Mouse (Mus musculus) liver, adult 2 months (tissue): ENCODE results near the gene Dpp6. TPM values are rescaled to one million over a fixed set of nuclear protein-coding genes. Genes with fewer than 3 reads are reported as not detected.

ENCODE experiments used
- DNase-seq: peaks from one replicate; pipeline ENCODE4 v3.0.0-alpha.2; 2011; ENCODE audit warnings: low read depth, low spot score; ENCODE audit errors: extremely low read depth
- H3K27ac ChIP-seq: fragments of 200-500 bp; replicated peaks from 2 replicates; pipeline ENCODE4 v1.5.1; 2012; ENCODE audit warnings: low read depth, mild to moderate bottlenecking, control low read depth, inconsistent platforms, low read length; ENCODE audit not compliant: insufficient read depth
- H3K27me3 ChIP-seq: fragments of 200-500 bp; 2 replicates; pipeline ENCODE4 v1.6.1; 2012; ENCODE audit warnings: mild to moderate bottlenecking, moderate library complexity, low read length, inconsistent platforms; ENCODE audit not compliant: control insufficient read depth, insufficient read depth
- H3K36me3 ChIP-seq: fragments of 200-500 bp; 2 replicates; pipeline ENCODE4 v1.6.1; 2012; ENCODE audit warnings: low read length, inconsistent platforms; ENCODE audit not compliant: control insufficient read depth, insufficient read depth
- H3K4me1 ChIP-seq: fragments of 200-500 bp; 2 replicates; pipeline ENCODE4 v1.6.1; 2011; ENCODE audit warnings: low read length; ENCODE audit not compliant: control insufficient read depth, insufficient read depth
- H3K4me3 ChIP-seq: fragments of 200-500 bp; 2 replicates; pipeline ENCODE4 v1.5.1; 2011; ENCODE audit warnings: low read depth, mild to moderate bottlenecking, control low read depth, low read length, moderate library complexity; ENCODE audit not compliant: insufficient read depth
- H3K79me2 ChIP-seq: fragments of 200-500 bp; 2 replicates; pipeline ENCODE4 v1.6.1; 2012; ENCODE audit warnings: inconsistent platforms, mild to moderate bottlenecking, low read length, moderate library complexity; ENCODE audit not compliant: control insufficient read depth, insufficient read depth
- H3K9ac ChIP-seq: fragments of 200-500 bp; 2 replicates; pipeline ENCODE4 v1.6.1; 2012; ENCODE audit warnings: low read depth, mild to moderate bottlenecking, control low read depth, inconsistent platforms, low read length
- CTCF ChIP-seq: fragments of 200-500 bp; IDR thresholded peaks from 2 replicates; pipeline ENCODE4 v1.5.1; 2011; ENCODE audit warnings: low read depth, low read length, control low read depth
- POLR2A ChIP-seq: fragments of 200-500 bp; IDR thresholded peaks from 2 replicates; pipeline ENCODE4 v1.6.1; 2011; ENCODE audit warnings: low read length, control low read depth; ENCODE audit not compliant: insufficient read depth; ENCODE audit errors: extremely low read depth
- WGBS: fragments of 180-500 bp; shearing (Covaris S2); methylation state at CpG from one replicate; pipeline ENCODE4 v1.1.7; 2018; 5-methylcytosine and 5-hydroxymethylcytosine counted together
- polyA plus RNA-seq: library from polyadenylated mRNA; depleted of rRNA; stranded (reverse); fragments of >200 nt; gene quantifications from 2 replicates; pipeline ENCODE4 v1.2.3, GENCODE M21; 2012
- total RNA-seq: library from RNA; depleted of rRNA; stranded (reverse); fragments of >200 nt; gene quantifications from 2 replicates; pipeline ENCODE4 v1.2.3, GENCODE M21; 2014

Gene Dpp6
- total and polyA plus RNA-seq, 2 experiments: not detected

- Histone ChIP-seq H3K4me1 (no peaks in the 10 kb centered on the region), H3K9ac (no peak overlapping the region), H3K79me2 (no peaks in the 10 kb centered on the region), H3K27ac (no peak overlapping the region), H3K4me3 (no peak overlapping the region), H3K36me3 (no peaks in the 10 kb centered on the region), H3K27me3 (no peaks in the 10 kb centered on the region)
- no peak for TF ChIP-seq CTCF
- no peak for TF ChIP-seq POLR2A
- no peak for DNase-seq
- WGBS: 76% methylated on average over 7 of the region's 7 CpGs
These were observed 90.1 kb downstream of the Dpp6 start for GRCm38 (mm10) chr5:26907151-26907550.

- no peaks in the 10 kb centered on the region for H3K36me3 ChIP-seq
- H3K27me3 ChIP-seq: no peaks in the 10 kb centered on the region
- H3K79me2 ChIP-seq: no peaks in the 10 kb centered on the region
- DNase-seq: no peak
- 53% methylated on average over 4 of the region's 4 CpGs for WGBS
- H3K4me1 ChIP-seq: no peaks in the 10 kb centered on the region
- TF ChIP-seq POLR2A: no peak
- TF ChIP-seq CTCF: no peak
- H3K27ac ChIP-seq: no peak overlapping the region
- H3K9ac ChIP-seq: no peak overlapping the region
- H3K4me3 ChIP-seq: no peak overlapping the region
These were observed 91.6 kb downstream of the Dpp6 start for GRCm38 (mm10) chr5:26908612-26909011.

- Histone ChIP-seq H3K4me3 (no peak overlapping the region), H3K27me3 (no peaks in the 10 kb centered on the region), H3K4me1 (no peaks in the 10 kb centered on the region), H3K9ac (no peak overlapping the region), H3K27ac (no peak overlapping the region), H3K79me2 (no peaks in the 10 kb centered on the region), H3K36me3 (no peaks in the 10 kb centered on the region)
- DNase-seq: no peak
- no peak for TF ChIP-seq CTCF
- no peak for TF ChIP-seq POLR2A
These were observed 93.3 kb downstream of the Dpp6 start for GRCm38 (mm10) chr5:26910353-26910752.

- Histone ChIP-seq H3K36me3 (no peaks in the 10 kb centered on the region), H3K27ac (no peak overlapping the region), H3K79me2 (no peaks in the 10 kb centered on the region), H3K4me3 (no peak overlapping the region), H3K27me3 (no peaks in the 10 kb centered on the region), H3K9ac (no peak overlapping the region), H3K4me1 (no peaks in the 10 kb centered on the region)
- DNase-seq: no peak
- no peak for TF ChIP-seq CTCF
- no peak for TF ChIP-seq POLR2A
- 68% methylated on average over 3 of the region's 3 CpGs for WGBS
These were observed 95.0 kb downstream of the Dpp6 start for GRCm38 (mm10) chr5:26911965-26912364.

GRCm38 (mm10) chr5:26918763-26919162 lies 101.8 kb downstream of the Dpp6 start:
- TF ChIP-seq CTCF (no peak), POLR2A (no peak)
- Histone ChIP-seq H3K4me1 (no peaks in the 10 kb centered on the region), H3K9ac (no peak overlapping the region), H3K36me3 (no peaks in the 10 kb centered on the region), H3K79me2 (no peaks in the 10 kb centered on the region), H3K27ac (no peak overlapping the region), H3K4me3 (no peak overlapping the region), H3K27me3 (no peaks in the 10 kb centered on the region)
- 66% methylated on average over 3 of the region's 3 CpGs for WGBS
- DNase-seq: no peak

- Histone ChIP-seq H3K27ac (no peak overlapping the region), H3K36me3 (no peaks in the 10 kb centered on the region), H3K27me3 (no peaks in the 10 kb centered on the region), H3K4me1 (no peaks in the 10 kb centered on the region), H3K79me2 (no peaks in the 10 kb centered on the region), H3K9ac (no peak overlapping the region), H3K4me3 (no peak overlapping the region)
- no peak for TF ChIP-seq POLR2A
- no peak for TF ChIP-seq CTCF
- DNase-seq: no peak
- WGBS: 76% methylated on average over 5 of the region's 5 CpGs
These were observed 107.5 kb downstream of the Dpp6 start for GRCm38 (mm10) chr5:26924552-26924951.
